Mouse (Mus musculus): ENCODE data around the gene Tubg1. TPM values are rescaled to one million over a fixed set of nuclear protein-coding genes. Genes with fewer than 3 reads are reported as not detected.
A peak's percentile ranks its signal among the peaks of the same experiment; 100 is the strongest.

The Tubg1 gene
- polyA plus RNA-seq, 1 experiment, result 39.1 TPM

DNA sequence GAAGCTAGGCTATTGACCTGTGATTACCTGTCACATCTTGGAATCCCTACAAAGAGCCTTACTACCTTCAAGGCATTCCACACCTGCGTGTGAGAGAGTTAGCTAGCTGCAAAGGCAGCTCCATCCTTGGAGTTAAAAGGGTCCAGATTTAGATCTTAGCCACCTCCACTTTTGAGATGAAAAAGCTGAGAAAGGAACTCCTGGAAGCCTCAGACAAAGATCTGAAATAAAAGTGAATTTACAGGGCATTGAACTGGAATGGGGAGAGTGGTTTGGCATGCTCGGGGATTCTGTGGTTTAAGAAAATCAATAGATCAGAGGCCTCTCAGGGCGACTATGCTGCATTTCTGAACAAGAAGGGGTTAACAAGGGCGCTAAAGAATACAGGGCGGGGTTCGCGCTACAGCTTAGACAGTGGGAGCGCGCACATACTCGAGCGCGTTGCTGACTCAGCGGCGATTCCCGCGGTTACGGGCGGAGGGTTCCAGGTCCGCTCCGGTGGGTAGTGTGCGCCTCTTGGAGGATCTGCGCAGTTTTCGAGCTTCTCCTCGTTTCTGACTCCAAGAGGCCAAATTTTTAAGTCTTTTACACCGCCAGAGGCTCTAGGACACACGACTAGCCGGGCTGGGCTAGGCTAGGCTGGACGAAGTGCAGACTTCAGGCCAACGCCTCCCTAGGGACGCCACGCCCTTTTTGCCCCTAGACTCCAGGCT lies 52.1 kb downstream of the Tubg1 start:
- TF ChIP-seq CTCF (IDR thresholded peaks at IDR 0.05; ENCODE audit: borderline replicate concordance, insufficient read depth, low read depth, low read length), result no peak
- peak; percentile 64 for TF ChIP-seq POLR2A (IDR thresholded peaks at IDR 0.05; ENCODE audit: borderline replicate concordance, insufficient read depth, low read length)
- WGBS, result under 1% methylated on average over 31 of the region's 31 CpGs
- DNase-seq, result peak; percentile 84 to 86
- Histone ChIP-seq H3K4me1 (ENCODE audit: control insufficient read depth, insufficient read depth, low read length) (peaks cover 29% of the 10 kb centered on the region), H3K4me3 (replicated peaks; ENCODE audit: insufficient read depth, low read depth, low read length) (peak overlapping the region; percentile 61), H3K27ac (ENCODE audit: insufficient read depth, low read length) (peak overlapping the region; percentile 89), H3K27me3 (ENCODE audit: control insufficient read depth, insufficient read depth, low read length) (no peaks in the 10 kb centered on the region)

DNA sequence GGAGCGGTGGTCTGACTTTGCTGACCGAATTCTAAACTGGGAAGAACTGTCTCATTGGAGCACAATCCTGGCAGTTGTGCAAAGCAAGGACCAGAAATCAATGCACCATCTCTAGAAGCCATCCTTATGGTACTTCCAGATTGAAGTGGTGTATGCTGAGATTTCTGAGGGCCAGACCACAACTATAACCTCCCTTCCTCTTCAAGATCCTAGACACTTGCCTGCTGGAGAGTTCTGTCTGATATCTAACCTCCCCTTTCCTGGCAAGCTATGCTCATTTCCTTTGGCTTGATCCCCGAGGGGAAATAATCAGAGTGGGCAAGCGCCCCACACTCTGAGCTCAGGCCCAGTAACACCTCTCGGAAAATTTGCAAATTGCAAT lies 52.7 kb downstream of the Tubg1 start:
- 7% methylated on average over 5 of the region's 5 CpGs for WGBS
- Histone ChIP-seq H3K27ac (ENCODE audit: insufficient read depth, low read length) (peak overlapping the region; percentile 89), H3K4me1 (ENCODE audit: control insufficient read depth, insufficient read depth, low read length) (peaks cover 29% of the 10 kb centered on the region), H3K4me3 (replicated peaks; ENCODE audit: insufficient read depth, low read depth, low read length) (peak overlapping the region; percentile 61), H3K27me3 (ENCODE audit: control insufficient read depth, insufficient read depth, low read length) (no peaks in the 10 kb centered on the region)
- TF ChIP-seq CTCF (IDR thresholded peaks at IDR 0.05; ENCODE audit: borderline replicate concordance, insufficient read depth, low read depth, low read length), result no peak
- TF ChIP-seq POLR2A (IDR thresholded peaks at IDR 0.05; ENCODE audit: borderline replicate concordance, insufficient read depth, low read length), result no peak
- DNase-seq, result no peak

DNA sequence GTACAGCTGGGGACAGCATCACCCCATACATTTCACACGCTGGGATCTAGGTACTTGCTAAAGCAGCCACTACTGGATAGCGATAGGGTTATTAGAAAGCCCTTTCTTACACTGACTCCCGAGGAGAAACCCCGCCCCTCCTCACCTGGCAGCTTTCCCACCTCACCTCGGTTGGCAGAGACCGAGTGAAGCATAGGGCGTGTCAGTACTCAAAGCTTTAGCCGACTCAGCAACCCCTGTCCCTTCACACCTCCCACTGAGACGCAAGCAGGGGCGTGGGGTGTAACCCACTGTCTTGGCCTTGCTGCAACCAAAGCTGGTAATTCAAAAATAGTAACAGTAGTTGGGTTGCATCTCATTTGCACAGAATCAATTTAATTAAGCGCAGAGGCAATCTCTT lies 53.4 kb downstream of the Tubg1 start:
- DNase-seq, result peak; percentile 59 to 61
- WGBS, result 15% methylated on average over 11 of the region's 11 CpGs
- no peaks in the 10 kb centered on the region for H3K27me3 ChIP-seq (ENCODE audit: control insufficient read depth, insufficient read depth, low read length)
- TF ChIP-seq POLR2A (IDR thresholded peaks at IDR 0.05; ENCODE audit: borderline replicate concordance, insufficient read depth, low read length), result no peak
- no peak for TF ChIP-seq CTCF (IDR thresholded peaks at IDR 0.05; ENCODE audit: borderline replicate concordance, insufficient read depth, low read depth, low read length)
- H3K4me3 ChIP-seq (replicated peaks; ENCODE audit: insufficient read depth, low read depth, low read length), result peak overlapping the region; percentile 11
- no peak overlapping the region for H3K27ac ChIP-seq (ENCODE audit: insufficient read depth, low read length)
- peaks cover 27% of the 10 kb centered on the region for H3K4me1 ChIP-seq (ENCODE audit: control insufficient read depth, insufficient read depth, low read length)

DNA sequence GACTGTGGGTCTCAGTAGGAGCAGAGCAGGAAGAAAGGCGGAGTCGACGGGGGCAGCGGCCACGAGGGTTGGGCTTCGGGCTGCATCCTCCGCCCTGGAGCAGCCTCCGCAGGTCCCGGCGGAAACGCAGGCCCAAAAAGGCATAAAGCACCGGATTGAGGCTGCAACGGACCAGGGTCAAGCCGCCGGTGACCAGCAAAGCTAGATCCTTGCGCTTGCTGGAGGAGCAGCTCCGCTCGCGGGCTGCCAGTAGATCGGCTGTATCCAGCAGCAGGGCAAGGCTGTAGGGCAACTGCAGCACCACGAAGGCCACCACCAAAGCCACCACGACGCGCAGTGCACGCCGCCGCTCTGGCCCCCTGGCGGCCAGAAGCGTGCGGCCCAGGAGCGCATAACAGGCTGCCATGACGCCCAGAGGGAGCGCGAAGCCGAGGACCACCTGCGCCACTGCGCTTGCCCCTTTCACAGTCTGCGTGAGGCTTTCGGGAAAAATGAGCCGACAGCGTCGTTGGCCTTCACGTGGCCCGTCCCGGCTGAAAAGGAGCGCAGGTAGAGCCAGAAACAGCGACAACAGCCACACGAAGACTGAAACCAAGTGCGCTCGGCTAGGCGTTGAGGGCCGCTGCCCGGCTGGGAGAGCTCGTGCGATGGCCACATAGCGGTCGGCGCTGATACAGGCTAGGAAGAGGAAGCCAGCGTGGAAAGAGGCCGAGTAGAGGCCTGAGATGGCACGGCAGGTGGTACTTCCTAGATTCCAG lies 54.1 kb downstream of the Tubg1 start:
- Histone ChIP-seq H3K4me3 (replicated peaks; ENCODE audit: insufficient read depth, low read depth, low read length) (peak overlapping the region; percentile 22), H3K4me1 (ENCODE audit: control insufficient read depth, insufficient read depth, low read length) (peaks cover 25% of the 10 kb centered on the region), H3K27ac (ENCODE audit: insufficient read depth, low read length) (peak overlapping the region; percentile 77), H3K27me3 (ENCODE audit: control insufficient read depth, insufficient read depth, low read length) (no peaks in the 10 kb centered on the region)
- peak; percentile 76 to 80 for DNase-seq
- TF ChIP-seq CTCF (IDR thresholded peaks at IDR 0.05; ENCODE audit: borderline replicate concordance, insufficient read depth, low read depth, low read length) (peak; percentile 63), POLR2A (IDR thresholded peaks at IDR 0.05; ENCODE audit: borderline replicate concordance, insufficient read depth, low read length) (no peak)
- 4% methylated on average over 61 of the region's 61 CpGs for WGBS

DNA sequence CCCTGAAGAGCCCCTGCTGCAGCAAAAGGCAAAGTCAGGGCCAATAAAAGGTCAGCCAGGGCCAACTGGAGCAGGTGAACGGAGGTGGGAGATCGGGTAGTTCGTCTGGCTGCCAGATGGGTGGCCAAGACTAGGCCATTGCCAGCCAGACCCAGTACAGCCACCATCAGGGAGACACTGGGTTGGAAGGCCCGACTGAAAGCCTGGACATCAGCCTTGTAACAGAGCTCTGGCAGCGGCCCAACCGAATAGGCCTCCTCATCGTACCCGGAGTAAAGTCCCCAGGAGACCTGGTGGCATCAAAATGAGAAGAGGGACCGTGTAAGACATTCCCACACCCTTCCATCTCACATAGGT lies 54.6 kb downstream of the Tubg1 start:
- peak overlapping the region; percentile 16 for H3K4me3 ChIP-seq (replicated peaks; ENCODE audit: insufficient read depth, low read depth, low read length)
- TF ChIP-seq POLR2A (IDR thresholded peaks at IDR 0.05; ENCODE audit: borderline replicate concordance, insufficient read depth, low read length) (no peak), CTCF (IDR thresholded peaks at IDR 0.05; ENCODE audit: borderline replicate concordance, insufficient read depth, low read depth, low read length) (no peak)
- peak; percentile 63 to 68 for DNase-seq
- H3K27ac ChIP-seq (ENCODE audit: insufficient read depth, low read length), result peak overlapping the region; percentile 77
- 8% methylated on average over 9 of the region's 9 CpGs for WGBS
- H3K27me3 ChIP-seq (ENCODE audit: control insufficient read depth, insufficient read depth, low read length), result no peaks in the 10 kb centered on the region
- H3K4me1 ChIP-seq (ENCODE audit: control insufficient read depth, insufficient read depth, low read length), result peaks cover 28% of the 10 kb centered on the region

DNA sequence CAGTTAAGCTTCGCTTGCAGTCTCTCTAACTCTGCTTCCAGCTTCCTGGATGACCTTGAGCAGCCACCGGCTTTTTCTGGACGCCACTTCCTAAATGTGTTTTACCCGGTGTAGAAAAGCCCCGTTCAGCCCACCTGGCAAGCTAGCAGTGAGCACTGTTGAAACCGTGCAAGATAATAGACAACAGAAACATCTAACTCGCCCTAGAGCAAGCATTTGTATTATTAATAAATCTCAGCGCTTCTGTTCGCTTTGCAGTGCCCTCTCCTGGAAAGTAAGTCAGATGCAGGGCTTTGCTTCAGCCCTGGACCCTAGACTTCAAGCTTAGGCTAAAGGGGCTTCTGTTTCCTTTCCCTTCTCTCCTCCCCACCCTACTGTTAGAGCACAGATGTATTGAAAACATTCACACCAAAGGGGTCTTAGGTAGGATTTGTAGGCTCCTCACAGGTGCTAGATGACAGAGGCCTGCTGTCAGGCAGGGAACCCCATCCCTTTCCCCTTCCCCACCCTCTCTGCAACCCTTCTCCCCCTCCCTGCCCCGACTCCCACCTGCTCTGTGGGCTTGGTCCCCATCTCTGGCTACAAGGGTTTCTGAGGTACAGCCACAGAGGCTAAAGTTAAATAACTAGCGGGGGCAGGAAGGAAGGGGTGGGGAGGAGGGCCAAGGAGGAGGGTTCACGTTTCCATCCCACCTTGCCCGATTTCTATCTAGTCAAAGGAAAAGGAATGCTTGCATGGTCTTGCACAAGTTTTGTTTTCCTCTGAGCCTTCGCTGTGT lies 55.3 kb downstream of the Tubg1 start, which contains the start of gene Ccr10:
Ccr10 (minus strand) TSS at position 593 of the 778 bp plus-strand sequence.
- 12% methylated on average over 14 of the region's 14 CpGs for WGBS
- TF ChIP-seq POLR2A (IDR thresholded peaks at IDR 0.05; ENCODE audit: borderline replicate concordance, insufficient read depth, low read length) (no peak), CTCF (IDR thresholded peaks at IDR 0.05; ENCODE audit: borderline replicate concordance, insufficient read depth, low read depth, low read length) (peak; percentile 62)
- DNase-seq, result peak; percentile 65 to 69
- Histone ChIP-seq H3K4me1 (ENCODE audit: control insufficient read depth, insufficient read depth, low read length) (peaks cover 30% of the 10 kb centered on the region), H3K4me3 (replicated peaks; ENCODE audit: insufficient read depth, low read depth, low read length) (peak within 1 kb of the TSS; percentile 76), H3K27me3 (ENCODE audit: control insufficient read depth, insufficient read depth, low read length) (no peaks in the 10 kb centered on the region), H3K27ac (ENCODE audit: insufficient read depth, low read length) (peak within 1 kb of the TSS; percentile 96)

DNA sequence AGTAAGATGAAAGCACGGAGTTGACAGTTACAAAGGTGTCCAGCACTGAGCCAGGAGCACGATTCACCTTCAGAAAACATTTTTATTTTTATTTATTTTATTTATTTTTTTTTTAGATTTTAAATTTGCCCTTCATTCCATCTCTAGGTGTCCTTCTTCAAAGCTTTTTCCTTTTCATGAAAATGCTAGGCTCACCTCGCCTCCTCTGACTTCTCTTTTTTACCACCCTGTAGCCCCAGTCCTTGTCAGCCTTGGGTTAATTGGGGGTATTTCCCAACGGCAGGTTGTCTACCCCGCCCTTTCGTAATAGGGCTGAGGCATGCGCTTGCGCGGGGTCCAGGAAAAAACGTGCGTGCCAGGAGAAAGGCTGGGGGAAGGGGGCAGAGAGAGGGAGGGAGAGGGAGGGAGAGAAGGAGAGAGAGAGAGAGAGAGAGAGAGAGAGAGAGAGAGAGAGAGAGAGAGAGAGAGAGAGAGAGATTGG lies 55.9 kb downstream of the Tubg1 start:
- Histone ChIP-seq H3K4me1 (ENCODE audit: control insufficient read depth, insufficient read depth, low read length) (peaks cover 33% of the 10 kb centered on the region), H3K4me3 (replicated peaks; ENCODE audit: insufficient read depth, low read depth, low read length) (peak overlapping the region; percentile 76), H3K27ac (ENCODE audit: insufficient read depth, low read length) (peak overlapping the region; percentile 96), H3K27me3 (ENCODE audit: control insufficient read depth, insufficient read depth, low read length) (no peaks in the 10 kb centered on the region)
- peak; percentile 84 to 87 for DNase-seq
- 3% methylated on average over 11 of the region's 11 CpGs for WGBS
- TF ChIP-seq CTCF (IDR thresholded peaks at IDR 0.05; ENCODE audit: borderline replicate concordance, insufficient read depth, low read depth, low read length), result no peak
- TF ChIP-seq POLR2A (IDR thresholded peaks at IDR 0.05; ENCODE audit: borderline replicate concordance, insufficient read depth, low read length), result no peak

Other genes starting within 250 kb of the Tubg1 start
- 45.0 and 47.5 TPM in 2 replicates for gene Stat3, start 180.4 kb upstream of the Tubg1 start, polyA plus RNA-seq (2012; rRNA removed)
- 14.9 and 15.6 TPM in 2 replicates for gene Cavin1, start 149.1 kb upstream of the Tubg1 start, polyA plus RNA-seq (2012; rRNA removed)
- 294 and 298 TPM in 2 replicates for gene Atp6v0a1, start 110.5 kb upstream of the Tubg1 start, polyA plus RNA-seq (2012; rRNA removed)
- gene Naglu, start 49.9 kb upstream of the Tubg1 start, polyA plus RNA-seq (2012; rRNA removed), result 12.7 and 15.8 TPM in 2 replicates
- gene Hsd17b1, start 41.5 kb upstream of the Tubg1 start, polyA plus RNA-seq (2012; rRNA removed), result 0.84 and 0.93 TPM in 2 replicates
- 34.1 and 36.7 TPM in 2 replicates for gene Coasy, start 37.4 kb upstream of the Tubg1 start, polyA plus RNA-seq (2012; rRNA removed)
- gene Mlx, start 32.7 kb upstream of the Tubg1 start, polyA plus RNA-seq (2012; rRNA removed), result 54.9 and 55.8 TPM in 2 replicates
- gene Psmc3ip, start 24.5 kb upstream of the Tubg1 start, polyA plus RNA-seq (2012; rRNA removed), result 4.7 and 5.3 TPM in 2 replicates
- 87.3 and 90.1 TPM in 2 replicates for gene Retreg3, start within 50 bp of the Tubg1 start, polyA plus RNA-seq (2012; rRNA removed)
- 44.3 and 47.8 TPM in 2 replicates for gene Tubg2, start 36.0 kb downstream of the Tubg1 start, polyA plus RNA-seq (2012; rRNA removed)
- gene Cntnap1, start 50.6 kb downstream of the Tubg1 start, polyA plus RNA-seq (2012; rRNA removed), result 151 and 169 TPM in 2 replicates
- 67.6 and 71.0 TPM in 2 replicates for gene Plekhh3, start 51.4 kb downstream of the Tubg1 start, polyA plus RNA-seq (2012; rRNA removed)
- gene Ccr10, start 55.5 kb downstream of the Tubg1 start, polyA plus RNA-seq (2012; rRNA removed), result 0.82 and 1.0 TPM in 2 replicates
- 64.4 and 70.7 TPM in 2 replicates for gene Ezh1, start 106.5 kb downstream of the Tubg1 start, polyA plus RNA-seq (2012; rRNA removed)
- 50.3 and 52.7 TPM in 2 replicates for gene Ramp2, start 126.1 kb downstream of the Tubg1 start, polyA plus RNA-seq (2012; rRNA removed)
- gene Vps25, start 133.8 kb downstream of the Tubg1 start, polyA plus RNA-seq (2012; rRNA removed), result 66.8 and 67.0 TPM in 2 replicates
- gene Wnk4, start 140.6 kb downstream of the Tubg1 start, polyA plus RNA-seq (2012; rRNA removed), result 2.6 and 3.1 TPM in 2 replicates
- 0.65 TPM in 2 replicates for gene Cntd1, start 159.1 kb downstream of the Tubg1 start, polyA plus RNA-seq (2012; rRNA removed)
- gene Coa3, start 159.2 kb downstream of the Tubg1 start, polyA plus RNA-seq (2012; rRNA removed), result 174 and 218 TPM in 2 replicates
- gene Becn1, start 182.3 kb downstream of the Tubg1 start, polyA plus RNA-seq (2012; rRNA removed), result 122 and 132 TPM in 2 replicates
- 98.4 and 100 TPM in 2 replicates for gene Psme3, start 196.3 kb downstream of the Tubg1 start, polyA plus RNA-seq (2012; rRNA removed)
- gene Aoc2, start 205.1 kb downstream of the Tubg1 start, polyA plus RNA-seq (2012; rRNA removed), result 2.9 and 3.0 TPM in 2 replicates
- 0.75 and 0.76 TPM in 2 replicates for gene Aoc3, start 210.7 kb downstream of the Tubg1 start, polyA plus RNA-seq (2012; rRNA removed)
- 0.08 TPM in 1 of 2 replicates, not detected in the other for gene G6pc, start 247.6 kb downstream of the Tubg1 start, polyA plus RNA-seq (2012; rRNA removed)

Data from cerebellum, adult 2 months (tissue).